Mouse (Mus musculus) kidney, adult 2 months (tissue): ENCODE measurements around the gene Sema4a.

Experiments used
- CTCF ChIP-seq: fragments of 200-500 bp; conservative IDR thresholded peaks from 2 replicates; pipeline ENCODE4 v1.5.1; 2011; ENCODE audit warnings: low read depth, mild to moderate bottlenecking, control low read depth, low read length, moderate library complexity, mixed read lengths; ENCODE audit not compliant: insufficient read depth, insufficient read length
- POLR2A ChIP-seq: fragments of 200-500 bp; IDR thresholded peaks from one replicate; pipeline ENCODE4 v1.6.1; 2011; ENCODE audit warnings: low read depth, low read length, control low read depth

DNA sequence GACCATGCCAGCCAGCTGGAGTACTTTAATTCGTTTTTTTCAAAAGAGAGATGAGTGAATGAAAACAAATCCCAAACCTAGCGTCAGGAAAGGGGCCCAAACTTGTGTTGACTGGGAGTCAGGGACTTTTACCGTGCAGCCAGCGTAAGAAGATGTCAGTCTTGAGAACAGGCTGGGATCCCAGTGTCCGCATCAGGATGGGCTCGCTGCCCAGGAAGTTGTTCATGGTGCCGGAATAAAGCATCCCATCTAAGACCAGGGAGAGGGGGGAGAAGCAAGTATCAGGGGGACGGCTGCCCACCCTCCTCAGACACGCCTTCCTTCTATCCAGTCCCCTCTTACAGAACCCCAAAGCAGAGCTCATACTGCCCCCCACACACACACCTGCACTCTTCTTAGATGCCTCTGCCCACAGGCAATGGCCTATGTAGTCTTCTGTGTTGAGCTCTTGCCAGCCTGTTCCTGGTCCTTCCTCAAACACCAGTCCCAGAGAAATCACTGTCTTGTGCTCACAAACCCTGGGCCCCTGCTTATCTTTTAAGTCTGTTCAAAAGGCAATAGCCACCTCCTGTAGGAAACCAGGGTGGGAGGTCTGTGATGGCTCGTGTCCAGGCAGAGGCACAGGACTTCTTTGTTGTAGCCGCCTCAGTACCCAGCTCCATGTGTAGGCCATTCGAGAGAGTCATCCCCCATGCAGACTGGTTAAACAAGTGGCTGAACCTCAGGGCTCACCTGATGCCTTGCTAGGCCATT, 10.4 kb downstream of the Sema4a start:
- TF ChIP-seq CTCF (no peak), POLR2A (no peak)
